Mouse (Mus musculus): ENCODE results near the gene Tubb5.
A peak's percentile ranks its signal among the peaks of the same experiment; 100 is the strongest.
"Not testable (repeated sequence)": the region's sequence is repeated elsewhere in the genome, so short reads cannot be mapped to it uniquely, and the experiment has no call there.

The Tubb5 gene

DNA sequence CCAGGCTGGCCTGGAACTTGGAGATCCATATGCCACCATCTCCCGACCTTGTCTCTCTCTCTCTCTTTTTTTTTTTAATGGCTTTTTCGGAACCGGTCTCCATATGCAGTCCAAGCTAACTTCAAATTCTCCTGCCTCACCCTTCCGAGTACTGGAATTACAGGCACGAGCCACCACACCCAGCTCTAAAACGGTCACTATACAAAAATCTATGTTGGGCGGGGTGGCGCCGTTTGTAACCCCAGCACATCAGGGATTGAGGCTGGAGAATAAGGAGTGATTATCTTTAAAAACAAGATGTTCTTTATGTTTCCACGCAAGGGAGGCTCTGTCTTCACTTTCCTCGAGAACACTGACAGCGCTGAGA lies 22.7 kb upstream of the Tubb5 start:
- DNase-seq (ENCODE audit: low read depth, low spot score) = no peak

DNA sequence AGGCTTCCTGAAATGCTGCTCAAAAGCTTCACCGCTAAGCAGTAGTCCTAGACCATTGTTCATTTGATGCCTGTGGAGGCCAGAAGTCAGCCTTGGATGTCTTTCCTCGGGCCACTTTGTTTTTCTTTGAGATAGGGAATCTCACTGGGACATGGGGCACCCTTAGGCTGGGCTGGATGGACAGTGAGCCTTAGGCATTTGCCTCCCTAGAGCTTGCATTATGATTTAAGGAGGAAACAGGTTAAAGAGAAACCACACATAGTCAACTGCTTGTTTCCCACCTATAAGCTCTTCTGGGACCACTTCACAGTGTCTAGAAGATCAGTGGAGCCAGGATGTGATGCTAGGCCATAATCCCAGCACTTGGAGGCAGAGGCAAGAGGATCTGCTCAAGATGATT lies 21.7 kb upstream of the Tubb5 start:
- DNase-seq (ENCODE audit: low read depth, low spot score) = no peak

DNA sequence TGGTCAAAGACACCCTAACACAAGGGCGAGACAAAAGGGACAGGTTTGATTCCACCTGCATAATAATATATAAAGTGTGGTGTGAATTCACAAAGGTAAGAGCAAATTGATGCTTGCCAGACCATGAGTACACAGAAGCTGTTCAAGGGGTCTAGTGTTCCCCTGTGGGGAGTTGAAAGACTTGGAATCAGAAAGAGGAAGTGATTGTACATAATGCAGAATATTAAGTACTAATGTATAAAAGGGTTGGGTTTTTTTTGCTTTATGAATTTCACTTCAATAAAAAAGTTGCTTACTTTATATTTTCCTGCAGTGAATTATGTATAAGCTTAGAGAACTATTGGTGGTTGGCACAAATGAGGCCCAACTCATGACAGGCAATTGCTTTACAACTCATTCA lies 21.3 kb upstream of the Tubb5 start:
- DNase-seq (ENCODE audit: low read depth, low spot score) = no peak

DNA sequence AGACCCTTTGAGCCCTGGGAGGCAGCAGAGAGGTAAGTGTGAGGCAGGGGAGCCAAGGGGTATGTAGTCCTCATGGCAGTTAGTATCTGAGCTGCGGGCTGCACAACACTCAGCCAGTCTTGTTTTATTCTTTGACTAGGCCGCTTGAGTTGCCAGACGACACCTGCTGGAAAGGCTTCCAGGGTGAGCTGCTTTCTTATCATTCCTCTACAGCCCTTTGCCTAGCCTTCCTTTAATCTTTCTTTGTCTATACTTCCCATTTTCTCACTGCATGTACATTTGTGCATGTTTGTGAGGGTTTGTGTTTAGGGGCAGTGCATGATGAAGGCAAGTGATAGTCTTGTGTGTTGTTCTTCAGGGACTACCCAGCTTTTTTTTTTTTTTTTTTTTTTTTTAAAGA lies 12.9 kb upstream of the Tubb5 start:
- no peak for DNase-seq (ENCODE audit: low read depth, low spot score)

DNA sequence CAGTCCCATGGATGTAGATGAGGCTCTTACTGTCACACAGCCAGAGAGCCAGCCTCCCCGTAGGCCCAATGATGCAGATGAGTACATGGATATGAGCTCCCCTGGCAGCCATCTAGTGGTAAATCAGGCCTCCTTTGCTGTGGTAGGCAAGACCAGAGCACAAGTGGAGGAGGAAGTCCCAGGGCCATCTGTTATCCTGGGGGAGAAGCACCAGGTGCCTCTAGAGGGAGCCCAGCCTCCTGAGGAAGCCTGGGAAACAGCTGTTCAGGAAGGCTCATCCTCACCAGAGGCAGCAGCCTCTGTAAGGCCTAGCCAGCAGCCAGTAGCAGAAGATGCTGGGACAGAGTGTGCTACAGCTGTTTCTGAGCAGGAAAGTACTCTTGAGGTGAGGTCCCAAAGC lies 10.0 kb upstream of the Tubb5 start:
- DNase-seq (ENCODE audit: low read depth, low spot score) = no peak

DNA sequence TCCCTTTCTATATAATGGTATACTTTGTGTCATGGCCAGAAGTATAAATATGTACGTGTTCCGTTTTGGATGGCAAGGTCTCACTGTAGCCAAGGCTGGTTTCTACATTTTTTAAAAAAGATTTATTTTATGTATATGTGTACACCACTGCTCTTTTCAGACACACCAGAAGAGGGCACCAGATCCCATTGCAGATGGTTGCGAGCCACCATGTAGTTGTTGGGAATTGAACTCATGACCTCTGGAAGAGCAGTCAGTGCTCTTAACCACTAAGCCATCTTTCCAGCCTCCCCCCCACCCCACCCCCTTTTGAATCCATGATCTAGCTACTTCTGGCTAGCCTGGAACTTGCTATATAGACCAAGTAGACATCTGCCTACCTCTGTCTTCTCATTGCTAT lies 5.4 kb upstream of the Tubb5 start:
- no peak for DNase-seq (ENCODE audit: low read depth, low spot score)

DNA sequence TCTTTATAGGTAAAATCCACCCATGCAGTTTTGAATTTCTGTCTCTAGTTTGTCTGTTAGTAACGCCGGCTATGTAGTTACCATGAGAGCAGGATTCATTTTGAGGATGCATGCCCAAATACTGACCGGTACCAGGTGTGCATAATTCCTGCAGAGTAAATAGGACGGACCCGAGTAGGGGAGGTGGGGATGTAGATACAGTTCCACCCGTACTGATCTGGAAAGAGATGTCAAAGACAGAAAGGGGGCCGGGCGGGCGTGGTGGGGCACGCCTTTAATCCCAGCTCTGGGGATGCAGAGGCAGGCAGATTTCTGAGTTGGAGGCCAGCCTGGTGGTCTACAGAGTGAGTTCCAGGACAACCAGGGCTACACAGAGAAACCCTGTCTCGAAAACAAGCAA lies 3.9 kb upstream of the Tubb5 start:
- no peak for DNase-seq (ENCODE audit: low read depth, low spot score)

DNA sequence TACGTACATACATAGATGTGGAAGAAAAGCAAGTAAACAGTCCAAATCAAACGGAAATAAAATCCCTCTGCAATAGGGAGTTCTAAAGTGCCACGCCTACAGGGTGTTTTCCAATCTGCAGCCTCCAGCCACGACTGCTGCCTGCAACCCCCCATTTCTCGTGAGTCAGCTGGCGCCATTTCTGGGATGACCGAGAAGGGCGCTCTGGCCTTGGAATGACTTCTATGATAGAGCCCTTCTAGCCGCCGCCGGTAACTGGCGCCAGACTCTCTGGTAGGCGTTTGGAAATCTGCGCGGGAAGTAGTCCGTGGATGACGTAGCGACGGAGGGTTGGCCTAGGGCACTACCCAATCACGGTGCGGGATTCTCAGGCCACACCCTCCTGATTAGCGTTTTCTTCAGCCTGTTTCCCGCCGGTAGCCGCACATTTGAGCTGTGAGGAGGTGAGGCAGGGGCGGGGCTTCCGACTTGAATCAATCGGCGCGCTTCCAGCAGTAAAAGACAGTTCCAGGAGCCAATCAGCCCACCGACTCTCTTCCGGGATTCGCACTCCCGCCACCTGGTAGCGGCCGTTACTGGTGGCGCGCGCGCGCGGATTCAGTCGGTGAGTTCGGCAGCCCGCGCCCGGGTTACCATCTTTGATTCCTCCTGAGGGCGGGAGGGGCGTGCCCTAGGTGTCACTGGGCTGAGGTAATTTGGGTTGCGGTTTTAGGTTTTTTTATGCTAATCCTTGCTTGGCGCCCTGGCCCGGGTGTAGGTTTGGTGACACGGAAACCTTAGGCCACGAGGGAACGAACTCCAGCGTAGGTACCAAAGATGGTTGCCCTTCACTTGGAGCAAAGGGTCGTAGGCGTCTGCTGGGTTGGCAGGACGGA lies 3.2 kb upstream of the Tubb5 start, which contains the start of gene Mdc1:
Mdc1 (plus strand) TSS at position 440 of the 875 bp plus-strand sequence.
- peak; percentile 99 for DNase-seq (ENCODE audit: low read depth, low spot score)

DNA sequence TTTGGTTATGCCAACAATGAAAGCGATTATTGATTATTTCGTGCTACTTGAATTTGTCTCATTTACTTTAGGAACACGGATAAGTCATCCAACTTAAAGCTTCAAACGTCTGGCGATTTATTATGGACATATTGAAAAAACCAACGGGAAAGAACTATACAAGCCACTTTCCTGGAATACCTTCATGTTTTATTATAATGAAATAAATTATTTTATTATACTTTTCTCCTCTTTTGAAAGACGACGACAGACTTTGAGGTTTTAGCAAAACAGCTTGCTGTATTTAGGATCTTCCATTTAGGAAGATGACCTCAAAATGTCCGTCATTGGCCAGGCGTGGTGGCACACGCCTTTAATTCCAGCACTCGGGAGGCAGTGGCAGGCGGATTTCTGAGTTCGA lies 2.5 kb upstream of the Tubb5 start:
- no peak for DNase-seq (ENCODE audit: low read depth, low spot score)

DNA sequence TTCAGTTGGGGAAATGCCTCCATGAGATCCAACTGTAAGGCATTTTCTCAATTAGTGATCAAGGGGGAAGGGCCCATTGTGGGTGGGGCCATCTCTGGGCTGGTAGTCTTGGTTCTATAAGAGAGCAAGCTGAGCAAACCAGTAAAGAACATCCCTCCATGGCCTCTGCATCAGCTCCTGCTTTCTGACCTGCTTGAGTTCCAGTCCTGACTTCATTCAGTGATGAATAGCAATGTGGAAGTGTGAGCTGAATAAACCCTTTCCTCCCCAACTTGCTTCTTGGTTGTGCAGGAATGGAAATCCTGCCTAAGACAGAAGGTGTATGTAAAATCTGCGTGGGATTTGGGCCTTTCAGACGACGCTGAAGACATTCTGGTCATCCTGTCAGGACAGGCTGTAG lies 896 bp upstream of the Tubb5 start:
- DNase-seq (ENCODE audit: low read depth, low spot score) = not testable (repeated sequence)

DNA sequence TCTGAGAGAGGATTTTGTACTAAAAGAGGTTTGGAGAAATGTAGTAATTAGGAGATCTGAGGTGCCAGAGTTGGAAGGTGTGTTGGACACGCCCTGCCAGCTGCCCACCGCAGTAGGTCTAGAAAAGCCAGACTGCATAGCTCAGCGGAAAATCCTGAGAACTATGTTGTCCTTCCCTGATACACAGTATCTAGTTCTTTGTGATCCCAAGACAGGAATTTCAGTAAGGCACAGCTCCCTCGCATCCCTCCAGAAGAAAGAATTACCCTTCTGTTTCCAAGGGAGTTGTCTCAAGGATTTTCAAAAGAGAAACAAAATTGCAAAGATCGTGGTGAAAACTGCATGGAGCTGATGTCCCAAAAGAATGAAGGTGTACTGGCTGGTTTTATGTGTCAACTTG lies 464 bp upstream of the Tubb5 start:
- no peak for DNase-seq (ENCODE audit: low read depth, low spot score)

DNA sequence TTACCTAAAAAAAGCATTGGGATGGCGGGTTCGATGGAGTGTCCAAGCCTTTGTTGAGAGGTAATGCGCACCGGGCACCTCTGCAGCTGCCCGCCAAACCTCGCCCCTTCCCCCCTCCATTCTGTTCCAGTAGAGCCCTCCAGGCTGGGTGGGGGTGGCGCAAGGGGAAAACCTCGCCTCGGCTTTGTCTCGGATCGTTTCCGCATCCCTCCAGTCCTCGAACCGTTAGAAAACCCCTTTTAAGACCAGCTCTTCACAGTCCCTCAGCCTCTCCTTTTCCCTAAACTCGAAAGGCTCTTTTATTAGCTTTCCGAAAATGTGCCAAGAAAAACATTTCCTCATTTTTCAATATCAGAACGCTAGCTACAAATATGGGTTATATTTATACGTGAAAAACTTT lies 619 bp downstream of the Tubb5 start:
- DNase-seq (ENCODE audit: low read depth, low spot score) = no peak

DNA sequence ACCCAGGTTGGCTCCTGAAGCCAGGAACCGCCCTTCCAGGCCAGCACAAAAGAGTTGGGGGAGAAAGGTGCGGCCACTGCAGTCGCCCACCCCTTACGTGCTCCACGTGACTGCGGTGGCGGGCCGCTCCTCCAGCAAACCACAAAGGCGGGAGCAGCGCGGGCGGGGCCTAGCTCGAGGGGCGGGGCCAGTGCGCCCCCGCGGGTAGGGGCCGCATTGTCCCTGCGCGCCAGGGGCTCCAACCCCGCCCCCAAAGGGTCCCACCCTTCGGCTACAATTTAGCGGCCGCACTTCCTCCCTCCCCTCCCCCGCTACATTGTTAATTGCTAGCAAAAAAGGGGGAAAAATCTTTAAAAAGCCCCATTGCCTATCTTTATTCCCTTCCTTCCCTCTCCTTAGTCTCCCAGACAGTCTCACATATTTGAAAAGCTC lies 1.1 kb downstream of the Tubb5 start:
- no peak for DNase-seq (ENCODE audit: low read depth, low spot score)

DNA sequence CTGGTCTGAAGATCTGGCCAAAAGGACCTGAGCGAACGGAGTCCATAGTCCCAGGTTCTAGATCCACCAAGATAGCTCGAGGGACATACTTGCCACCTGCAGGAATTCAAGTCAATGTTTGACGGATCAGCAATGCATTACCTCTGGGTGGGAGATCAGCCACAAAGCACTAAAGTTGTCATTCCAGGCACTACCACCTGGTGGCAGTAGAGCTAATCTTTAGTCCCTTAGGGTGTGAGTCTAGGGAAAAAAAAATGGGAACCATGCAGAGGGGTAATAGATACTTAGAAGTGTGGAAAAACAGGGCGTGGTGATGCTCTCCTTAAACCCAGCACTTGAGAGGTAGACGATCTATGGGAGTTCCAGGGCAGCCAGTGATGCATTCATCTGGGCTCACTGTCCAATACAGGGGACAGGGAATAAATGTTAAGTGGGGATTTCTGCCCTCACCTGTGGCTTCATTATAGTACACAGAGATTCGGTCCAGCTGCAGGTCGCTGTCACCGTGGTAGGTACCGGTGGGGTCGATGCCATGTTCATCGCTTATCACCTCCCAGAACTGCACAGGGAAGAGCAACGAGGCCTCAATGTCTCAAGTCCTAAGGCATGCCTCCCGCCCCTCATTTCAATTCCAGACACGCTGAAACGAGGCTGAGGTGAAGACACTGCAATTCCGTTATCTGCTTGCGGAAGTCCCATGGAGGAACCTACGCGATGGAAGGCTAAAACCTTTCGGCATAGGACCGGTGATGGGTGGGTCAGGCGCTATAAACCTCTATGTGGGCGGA lies 1.7 kb downstream of the Tubb5 start:
- DNase-seq (ENCODE audit: low read depth, low spot score) = peak; percentile 91

DNA sequence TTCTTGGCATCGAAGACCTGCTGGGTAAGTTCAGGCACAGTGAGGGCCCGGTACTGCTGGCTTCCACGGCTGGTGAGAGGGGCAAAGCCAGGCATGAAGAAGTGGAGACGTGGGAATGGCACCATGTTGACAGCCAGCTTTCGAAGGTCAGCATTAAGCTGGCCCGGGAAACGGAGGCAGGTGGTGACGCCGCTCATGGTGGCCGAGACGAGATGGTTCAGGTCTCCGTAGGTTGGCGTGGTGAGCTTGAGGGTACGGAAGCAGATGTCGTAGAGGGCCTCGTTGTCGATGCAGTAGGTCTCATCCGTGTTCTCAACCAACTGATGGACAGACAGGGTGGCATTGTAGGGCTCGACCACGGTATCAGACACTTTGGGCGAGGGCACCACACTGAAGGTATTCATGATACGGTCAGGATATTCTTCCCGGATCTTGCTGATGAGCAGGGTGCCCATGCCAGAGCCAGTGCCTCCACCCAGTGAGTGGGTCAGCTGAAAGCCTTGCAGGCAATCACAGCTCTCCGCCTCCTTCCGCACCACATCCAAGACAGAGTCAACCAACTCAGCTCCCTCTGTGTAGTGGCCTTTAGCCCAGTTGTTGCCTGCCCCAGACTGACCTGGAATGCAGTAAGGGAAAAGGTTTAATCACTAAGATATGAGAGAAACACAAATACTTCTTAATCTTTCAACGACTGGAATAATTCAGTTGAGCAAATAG lies 2.5 kb downstream of the Tubb5 start:
- DNase-seq (ENCODE audit: low read depth, low spot score) = no peak

DNA sequence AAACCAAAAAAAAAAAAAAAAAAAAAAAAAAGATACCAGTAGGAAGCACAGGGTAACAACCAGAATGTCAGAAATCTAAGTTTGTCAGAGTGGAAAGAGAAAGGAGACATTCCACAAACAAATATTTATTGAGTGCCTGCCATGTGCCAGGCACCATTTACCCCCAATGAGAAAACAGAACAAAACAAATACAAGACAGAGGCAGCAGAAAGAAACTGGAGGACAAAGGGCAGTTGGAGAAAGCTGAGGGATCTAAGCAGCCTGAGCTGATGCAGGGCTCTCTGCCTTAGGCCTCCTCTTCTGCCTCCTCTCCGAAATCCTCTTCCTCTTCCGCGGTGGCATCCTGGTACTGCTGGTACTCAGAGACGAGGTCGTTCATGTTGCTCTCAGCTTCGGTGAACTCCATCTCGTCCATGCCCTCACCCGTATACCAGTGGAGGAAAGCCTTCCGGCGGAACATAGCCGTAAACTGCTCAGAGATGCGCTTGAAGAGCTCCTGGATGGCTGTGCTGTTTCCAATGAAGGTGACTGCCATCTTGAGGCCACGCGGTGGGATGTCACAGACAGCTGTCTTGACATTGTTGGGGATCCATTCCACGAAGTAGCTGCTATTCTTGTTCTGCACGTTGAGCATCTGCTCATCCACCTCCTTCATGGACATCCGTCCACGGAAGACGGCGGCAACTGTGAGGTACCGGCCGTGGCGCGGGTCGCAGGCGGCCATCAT lies 3.2 kb downstream of the Tubb5 start:
- DNase-seq (ENCODE audit: low read depth, low spot score) = no peak

DNA sequence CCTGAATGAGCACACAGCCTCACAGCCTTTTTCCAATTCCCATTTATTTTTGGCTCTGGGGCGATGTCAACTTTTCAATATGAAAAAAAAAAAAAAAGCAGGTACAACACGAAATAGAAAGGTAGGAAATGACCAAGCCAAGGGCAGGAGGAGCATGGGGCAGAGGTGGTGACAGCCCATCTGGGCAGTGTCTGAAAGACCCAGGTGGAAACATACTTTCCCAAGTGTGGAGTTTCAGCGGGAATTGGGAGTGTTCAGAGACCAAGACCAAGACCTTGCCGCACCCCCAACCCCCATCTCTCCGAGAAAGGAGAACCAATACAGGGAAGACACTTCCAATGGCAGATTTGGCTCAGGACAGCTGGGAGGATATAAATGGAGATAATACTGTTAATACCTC lies 4.2 kb downstream of the Tubb5 start:
- DNase-seq (ENCODE audit: low read depth, low spot score) = no peak

DNA sequence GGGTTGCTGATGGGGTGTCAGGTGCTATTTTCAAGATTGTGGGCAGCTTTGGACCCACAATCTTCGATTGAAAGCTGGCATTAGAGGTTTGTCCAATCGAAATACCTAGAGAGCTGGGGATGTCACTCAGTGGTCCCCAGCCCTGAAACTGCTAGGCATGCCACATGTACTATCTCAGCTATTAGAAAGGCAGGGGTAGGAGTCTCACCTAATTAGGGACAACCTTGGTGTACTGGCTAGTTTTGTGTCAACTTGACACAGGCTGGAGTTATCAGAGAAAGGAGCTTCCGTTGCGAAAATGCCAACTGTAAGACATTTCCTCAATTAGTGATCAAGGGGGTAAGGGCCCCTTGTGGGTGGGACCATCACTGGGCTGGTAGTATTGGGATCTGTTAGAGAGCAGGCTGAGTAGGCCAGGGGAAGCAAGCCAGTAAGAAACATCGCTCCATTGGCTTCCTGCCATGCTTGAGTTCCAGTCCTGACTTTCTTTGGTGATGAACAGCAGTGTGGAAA lies 4.8 kb downstream of the Tubb5 start:
- no peak for DNase-seq (ENCODE audit: low read depth, low spot score)

DNA sequence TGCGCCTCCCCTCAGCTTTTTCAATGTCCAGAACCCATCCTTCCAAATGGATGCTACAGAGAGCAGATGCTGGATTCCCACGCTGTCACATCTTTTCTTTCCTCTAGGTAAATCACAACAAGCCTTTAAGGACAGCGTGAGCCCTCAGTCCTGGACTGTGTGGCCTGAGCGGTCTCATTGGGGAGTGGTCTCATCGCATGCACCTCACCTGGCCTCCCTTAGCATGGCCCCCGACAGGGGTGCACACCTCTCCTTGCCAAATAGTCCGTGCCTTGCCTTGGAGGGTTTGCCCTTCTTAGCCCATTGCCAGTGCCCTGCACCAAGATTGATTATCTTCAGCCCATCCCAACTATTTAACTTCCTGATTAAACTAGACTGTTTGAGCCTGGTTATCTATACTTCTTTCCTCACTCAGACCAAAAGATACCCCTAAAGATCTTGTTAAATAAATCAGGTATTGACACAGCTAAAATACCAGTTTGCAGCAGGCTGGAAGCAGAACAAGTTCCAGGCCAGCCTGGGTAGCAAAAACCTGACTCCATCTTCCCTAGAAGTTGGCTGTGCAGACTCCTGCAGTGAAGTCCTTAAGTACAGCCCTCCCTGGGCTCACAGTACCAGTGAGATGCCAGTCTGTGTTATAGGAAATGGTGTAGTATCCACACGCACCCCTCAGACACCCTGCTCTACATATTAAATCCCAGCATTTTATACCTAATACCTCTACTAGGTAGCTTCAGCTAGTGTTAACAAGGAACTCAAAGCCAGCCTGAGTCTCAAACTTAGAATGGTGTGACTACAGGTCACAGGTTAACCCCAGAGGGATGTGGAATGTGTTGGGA lies 5.5 kb downstream of the Tubb5 start:
- no peak for DNase-seq (ENCODE audit: low read depth, low spot score)

DNA sequence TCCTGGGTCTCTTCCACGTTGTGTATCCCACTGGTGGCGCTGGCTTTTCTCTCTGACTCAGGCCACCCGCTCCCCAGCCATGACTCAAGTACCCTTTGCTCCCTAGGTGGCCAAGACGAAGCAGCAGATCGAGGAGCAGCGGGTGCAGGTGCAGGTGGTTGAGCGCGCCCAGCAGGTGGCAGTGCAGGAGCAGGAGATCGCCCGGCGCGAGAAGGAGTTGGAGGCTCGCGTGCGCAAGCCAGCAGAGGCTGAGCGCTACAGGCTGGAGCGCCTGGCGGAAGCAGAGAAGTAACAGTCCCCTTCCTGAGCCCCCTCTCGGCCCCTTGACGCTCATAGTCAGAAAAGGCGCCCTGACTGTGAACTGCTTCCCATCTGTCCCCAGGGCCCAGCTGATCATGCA lies 8.4 kb downstream of the Tubb5 start:
- DNase-seq (ENCODE audit: low read depth, low spot score) = peak; percentile 70
